Mouse (Mus musculus): ENCODE data around the gene Gm28553.
"Not testable (repeated sequence)": the region's sequence is repeated elsewhere in the genome, so short reads cannot be mapped to it uniquely, and the experiment has no call there.

Gm28553 gene

DNA sequence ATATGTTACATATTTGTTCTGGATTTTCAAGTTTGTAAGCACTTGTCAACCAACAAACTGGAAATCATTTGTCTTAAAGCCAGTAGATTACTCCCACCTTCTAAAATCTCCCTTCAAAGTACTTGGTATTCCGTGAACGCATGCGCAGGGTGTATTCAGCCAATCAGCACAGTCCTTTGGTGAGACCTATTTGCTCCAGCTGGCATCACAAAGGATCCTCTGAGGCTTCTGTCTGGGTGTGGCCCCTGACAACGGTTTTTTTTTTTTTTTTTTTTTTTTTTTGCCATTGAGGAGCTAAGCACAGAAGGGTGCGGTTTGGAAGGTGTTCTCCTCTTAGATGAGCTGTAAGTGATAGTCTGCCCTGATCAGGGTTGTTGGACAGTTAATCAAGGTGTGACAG is at the start of gene Gm28553:
Gm28553 (plus strand) TSS at position 301 of the 400 bp plus-strand sequence.
- DNase-seq: not testable (repeated sequence)

All from cerebellum, adult 11 months (tissue).